Comparison of ENCODE assay signal across 30 mouse cellular contexts in the genomic region with DNA sequence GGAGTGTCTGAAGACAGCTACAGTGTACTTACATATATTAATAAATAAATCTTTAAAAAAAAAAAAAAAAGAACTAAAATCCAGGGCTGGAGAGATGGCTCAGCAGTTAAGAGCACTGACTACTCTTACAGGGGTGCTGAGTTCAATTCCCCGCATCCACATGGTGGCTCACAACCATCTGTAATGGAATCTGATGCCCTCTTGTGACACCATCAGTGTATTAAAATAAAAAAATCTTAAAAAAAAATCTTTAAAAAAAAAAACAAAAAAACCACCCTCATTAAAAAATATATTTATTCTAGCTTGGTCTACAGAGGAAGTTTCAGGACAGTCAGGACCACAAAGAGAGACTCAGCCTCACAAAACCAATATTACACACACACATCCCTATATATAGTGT.
"Had no signal": no experiment of that assay in that cellular context is flagged by ENCODE, and none has a peak within 500 bp of the region (broad histone marks: within the 10 kb centered on the region; RNA-seq: fewer than 3 reads in every experiment).

No protein-coding gene starts in this region.

- H3K27ac ChIP-seq: heart, embryonic 10.5 days; heart, embryonic 13.5 days; heart, embryonic 15.5 days; hindbrain, embryonic 10.5 days; hindbrain, embryonic 12.5 days; hindbrain, embryonic 13.5 days; hindbrain, embryonic 14.5 days; hindbrain, embryonic 15.5 days; hindbrain, postnatal 0 days; intestine, embryonic 15.5 days; kidney, embryonic 15.5 days; kidney, postnatal 0 days; left cerebral cortex, adult 2 months had no signal

- H3K9ac ChIP-seq: heart, embryonic 12.5 days; heart, embryonic 13.5 days; heart, embryonic 15.5 days; hindbrain, embryonic 12.5 days; hindbrain, embryonic 13.5 days; hindbrain, embryonic 14.5 days; hindbrain, embryonic 15.5 days; intestine, embryonic 15.5 days; kidney, embryonic 15.5 days had no signal

- H3K27me3 ChIP-seq: heart, embryonic 12.5 days; heart, embryonic 13.5 days; heart, embryonic 15.5 days; hindbrain, embryonic 12.5 days; hindbrain, embryonic 13.5 days; hindbrain, embryonic 15.5 days; intestine, embryonic 15.5 days; kidney, embryonic 15.5 days had no signal

- H3K4me3 ChIP-seq: heart, embryonic 10.5 days; heart, embryonic 12.5 days; heart, embryonic 13.5 days; heart, embryonic 15.5 days; hindbrain, embryonic 10.5 days; hindbrain, embryonic 12.5 days; hindbrain, embryonic 13.5 days; hindbrain, embryonic 15.5 days; intestine, embryonic 15.5 days; kidney, embryonic 15.5 days; left cerebral cortex, adult 2 months had no signal

- H3K36me3 ChIP-seq: heart, embryonic 10.5 days; heart, embryonic 12.5 days; heart, embryonic 13.5 days; heart, embryonic 15.5 days; hindbrain, embryonic 10.5 days; hindbrain, embryonic 12.5 days; hindbrain, embryonic 13.5 days; hindbrain, embryonic 15.5 days; intestine, embryonic 15.5 days; kidney, embryonic 15.5 days had no signal

- H3K9me3 ChIP-seq: heart, embryonic 10.5 days; heart, embryonic 12.5 days; heart, embryonic 13.5 days; heart, embryonic 15.5 days; hindbrain, embryonic 10.5 days; hindbrain, embryonic 12.5 days; hindbrain, embryonic 13.5 days; hindbrain, embryonic 15.5 days; intestine, embryonic 15.5 days; kidney, embryonic 15.5 days had no signal

- H3K4me1 ChIP-seq: heart, embryonic 15.5 days; intestine, embryonic 15.5 days; kidney, embryonic 15.5 days had no signal

- H3K4me2 ChIP-seq: heart, embryonic 11.5 days; heart, embryonic 12.5 days; heart, embryonic 13.5 days; heart, embryonic 15.5 days; hindbrain, embryonic 12.5 days; hindbrain, embryonic 13.5 days; hindbrain, embryonic 14.5 days; hindbrain, embryonic 15.5 days; intestine, embryonic 15.5 days; kidney, embryonic 15.5 days had no signal

- DNase-seq: heart, postnatal 10 days; heart, postnatal 14 days; heart, postnatal 36 days; heart, postnatal 4 days; kidney, adult 11 months; kidney, adult 18-20 months; kidney, adult 2 months; kidney, adult 8-10 months; kidney, adult 9 months; kidney, postnatal 10 days; kidney, postnatal 14 days; kidney, postnatal 36 days; kidney, postnatal 4 days; layer of hippocampus, adult 9-11 months; layer of hippocampus, postnatal 36 days had no signal
